Mouse (Mus musculus) forebrain, embryonic 16.5 days (tissue): ENCODE data around the gene Iqgap1. TPM values are rescaled to one million over a fixed set of nuclear protein-coding genes. Genes with fewer than 3 reads are reported as not detected.
A peak's percentile ranks its signal among the peaks of the same experiment; 100 is the strongest.

Source experiments
- ATAC-seq: fragments of 200-750 bp; cut with Nextera tagmentation; 2 replicates; pipeline ENCODE4 v1.8.0; 2017; ENCODE audit warnings: mild to moderate bottlenecking, moderate library complexity
- H3K27ac ChIP-seq: fragments of 300-500 bp; sonication (generic); 2 replicates; pipeline ENCODE4 v1.5.1; 2014; ENCODE audit warnings: low read length, control low read depth
- H3K27me3 ChIP-seq: fragments of 300-500 bp; sonication (generic); replicated peaks from 2 replicates; pipeline ENCODE4 v1.6.1; 2014; ENCODE audit warnings: low read length; ENCODE audit not compliant: control insufficient read depth, insufficient read depth
- H3K36me3 ChIP-seq: fragments of 300-500 bp; sonication (generic); 2 replicates; pipeline ENCODE4 v1.6.1; 2014; ENCODE audit not compliant: control insufficient read depth, insufficient read depth
- H3K4me1 ChIP-seq: fragments of 300-500 bp; sonication (generic); replicated peaks from 2 replicates; pipeline ENCODE4 v1.6.1; 2014; ENCODE audit warnings: low read length; ENCODE audit not compliant: control insufficient read depth, insufficient read depth
- H3K4me2 ChIP-seq: fragments of 300-500 bp; sonication (generic); 2 replicates; pipeline ENCODE4 v1.6.1; 2014; ENCODE audit warnings: mild to moderate bottlenecking, low read length, control low read depth
- H3K4me3 ChIP-seq: fragments of 300-500 bp; sonication (generic); replicated peaks from 2 replicates; pipeline ENCODE4 v1.5.1; 2014; ENCODE audit warnings: mild to moderate bottlenecking, low read length, control low read depth
- H3K9ac ChIP-seq: fragments of 300-500 bp; sonication (generic); replicated peaks from 2 replicates; pipeline ENCODE4 v1.6.1; 2014; ENCODE audit warnings: low read depth, low read length, control low read depth
- H3K9me3 ChIP-seq: fragments of 300-500 bp; sonication (generic); 2 replicates; pipeline ENCODE4 v1.6.1; 2016; ENCODE audit warnings: low read length; ENCODE audit not compliant: control insufficient read depth
- WGBS: fragments of 180-500 bp; shearing (Covaris S2); extraction: QIAGEN DNeasy Blood & Tissue Kit; methylation state at CpG from one replicate; pipeline ENCODE4 v1.1.7; 2014; 5-methylcytosine and 5-hydroxymethylcytosine counted together
- polyA plus RNA-seq: library from polyadenylated mRNA; unstranded; fragments of >200 nt; fragmentation: Nextera tagmentation; extraction: Ambion mirVana; gene quantifications from 2 replicates; pipeline ENCODE4 v1.2.1, GENCODE M21; 2015

Iqgap1 gene
- polyA plus RNA-seq, 1 experiment from 2014 or later: 24.5 TPM

DNA sequence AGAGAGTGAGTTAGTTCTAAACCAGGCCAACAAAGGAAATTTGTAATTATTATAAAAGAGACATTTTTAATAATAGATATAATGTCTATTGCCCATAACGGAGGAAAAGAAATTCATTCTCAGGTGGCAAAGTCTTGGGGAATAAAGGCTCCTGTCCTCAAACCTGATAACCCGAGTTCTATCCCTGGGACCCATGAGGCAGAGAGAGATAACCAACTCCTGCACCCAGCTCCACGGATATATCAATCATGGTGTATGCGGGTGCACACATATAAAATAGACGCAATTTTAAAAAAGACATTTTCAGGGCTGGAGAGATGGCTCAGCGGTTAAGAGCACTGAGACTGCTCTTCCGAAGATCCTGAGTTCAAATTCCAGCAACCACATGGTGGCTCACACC is 106.2 kb downstream of the Iqgap1 start:
- WGBS: 97% methylated on average over 7 of the region's 7 CpGs
- H3K9me3 ChIP-seq: no peaks in the 10 kb centered on the region
- H3K36me3 ChIP-seq: peaks cover 11% of the 10 kb centered on the region
- H3K4me3 ChIP-seq: no peak overlapping the region
- H3K27ac ChIP-seq: no peak overlapping the region
- no peaks in the 10 kb centered on the region for H3K4me1 ChIP-seq
- H3K9ac ChIP-seq: no peak overlapping the region
- H3K27me3 ChIP-seq: no peaks in the 10 kb centered on the region
- H3K4me2 ChIP-seq: no peak overlapping the region
- ATAC-seq: no peak

DNA sequence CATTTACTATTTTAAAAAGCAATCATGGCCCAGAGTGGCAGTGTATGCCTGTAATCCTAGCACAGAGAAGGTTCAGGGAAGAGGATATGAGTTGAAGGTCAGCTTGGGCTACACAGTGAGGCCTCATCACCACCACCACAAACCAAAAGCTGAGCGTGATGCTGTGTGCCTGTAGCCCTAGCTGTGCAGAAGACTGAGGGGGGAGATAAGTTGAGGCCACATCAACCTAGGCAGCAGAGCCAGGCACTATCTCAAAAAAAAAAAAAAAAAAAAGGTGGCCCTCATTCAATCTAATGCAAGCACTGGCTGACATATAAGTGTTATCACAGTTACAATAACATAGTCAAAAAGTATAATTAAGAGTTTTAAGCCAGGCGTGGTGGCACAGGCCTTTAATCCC is 106.7 kb downstream of the Iqgap1 start:
- WGBS: 92% methylated on average over 2 of the region's 2 CpGs
- no peak overlapping the region for H3K27ac ChIP-seq
- no peaks in the 10 kb centered on the region for H3K27me3 ChIP-seq
- no peak overlapping the region for H3K9ac ChIP-seq
- H3K9me3 ChIP-seq: no peaks in the 10 kb centered on the region
- no peak overlapping the region for H3K4me3 ChIP-seq
- peaks cover 10% of the 10 kb centered on the region for H3K36me3 ChIP-seq
- no peak for ATAC-seq
- no peak overlapping the region for H3K4me2 ChIP-seq
- H3K4me1 ChIP-seq: no peaks in the 10 kb centered on the region

DNA sequence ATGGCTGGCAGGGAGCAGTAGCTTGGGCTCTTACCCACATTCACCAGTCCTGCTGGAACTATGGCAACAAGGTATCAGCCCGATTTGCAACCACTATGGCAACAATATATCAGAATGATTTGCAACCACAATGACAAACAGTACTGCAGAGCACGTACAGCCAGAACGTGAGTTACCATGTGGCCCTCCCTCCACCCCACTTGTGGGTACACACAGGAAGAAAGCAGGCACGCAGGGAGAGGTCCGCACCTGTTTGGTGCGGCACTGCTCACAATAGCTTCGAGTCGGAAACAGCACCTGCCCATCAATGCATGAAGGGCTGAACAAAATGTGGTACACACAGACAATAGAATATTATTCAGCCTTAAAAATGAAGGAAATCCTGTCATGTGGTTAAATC is 107.3 kb downstream of the Iqgap1 start:
- ATAC-seq: no peak
- Histone ChIP-seq H3K4me1 (no peaks in the 10 kb centered on the region), H3K27ac (no peak overlapping the region), H3K9ac (no peak overlapping the region), H3K36me3 (peaks cover 10% of the 10 kb centered on the region), H3K4me3 (no peak overlapping the region), H3K4me2 (no peak overlapping the region), H3K27me3 (no peaks in the 10 kb centered on the region), H3K9me3 (no peaks in the 10 kb centered on the region)
- 78% methylated on average over 8 of the region's 8 CpGs for WGBS

DNA sequence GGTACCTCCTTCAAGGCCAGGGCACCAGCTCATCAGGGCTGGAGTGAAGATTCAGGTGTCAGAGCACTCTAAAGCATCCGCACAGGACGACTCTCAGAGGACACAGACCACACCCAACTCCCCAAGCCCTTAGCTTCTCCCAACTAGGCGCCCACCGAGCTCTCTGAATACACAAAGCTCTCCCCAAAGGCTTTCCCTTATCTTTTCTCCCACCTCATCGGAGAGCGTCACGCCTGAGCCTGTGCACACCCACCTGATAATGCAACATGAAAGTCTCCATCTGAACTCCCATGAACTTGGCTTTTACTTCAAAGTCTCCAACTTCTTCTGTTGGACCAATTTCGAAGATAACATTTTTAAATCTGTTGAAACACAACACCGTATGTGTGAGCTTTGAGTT is 109.0 kb downstream of the Iqgap1 start:
- Histone ChIP-seq H3K36me3 (peaks cover 6% of the 10 kb centered on the region), H3K27ac (no peak overlapping the region), H3K4me1 (no peaks in the 10 kb centered on the region), H3K9me3 (no peaks in the 10 kb centered on the region), H3K4me3 (no peak overlapping the region), H3K9ac (no peak overlapping the region), H3K27me3 (no peaks in the 10 kb centered on the region), H3K4me2 (no peak overlapping the region)
- no peak for ATAC-seq
- WGBS: 88% methylated on average over 9 of the region's 9 CpGs

DNA sequence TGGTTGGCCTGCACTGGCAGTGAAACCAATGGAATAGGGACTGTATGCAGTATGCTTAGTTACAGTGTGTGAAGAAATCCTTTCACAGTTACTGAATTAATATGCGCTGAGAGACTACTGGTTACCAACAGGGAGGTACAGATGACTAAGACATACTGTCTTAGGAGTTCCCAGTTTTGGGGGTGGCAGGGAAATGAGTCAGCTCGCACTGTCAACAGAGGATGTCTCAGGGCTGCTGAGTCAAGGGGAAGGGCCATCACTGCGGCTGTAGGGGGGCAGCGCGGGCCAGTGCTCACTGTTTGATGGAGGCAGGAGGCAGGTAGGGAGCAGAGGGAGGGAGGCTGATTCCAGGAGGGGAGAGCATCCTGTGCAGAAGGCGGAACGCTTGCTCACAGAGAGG is 110.5 kb downstream of the Iqgap1 start:
- H3K4me2 ChIP-seq: no peak overlapping the region
- H3K9me3 ChIP-seq: no peaks in the 10 kb centered on the region
- 91% methylated on average over 7 of the region's 7 CpGs for WGBS
- no peak overlapping the region for H3K4me3 ChIP-seq
- peaks cover 6% of the 10 kb centered on the region for H3K36me3 ChIP-seq
- no peak overlapping the region for H3K9ac ChIP-seq
- no peaks in the 10 kb centered on the region for H3K27me3 ChIP-seq
- H3K27ac ChIP-seq: no peak overlapping the region
- H3K4me1 ChIP-seq: no peaks in the 10 kb centered on the region
- 0 out of 2 replicates have a peak, but pooled peaks have one; percentile 54 for ATAC-seq

DNA sequence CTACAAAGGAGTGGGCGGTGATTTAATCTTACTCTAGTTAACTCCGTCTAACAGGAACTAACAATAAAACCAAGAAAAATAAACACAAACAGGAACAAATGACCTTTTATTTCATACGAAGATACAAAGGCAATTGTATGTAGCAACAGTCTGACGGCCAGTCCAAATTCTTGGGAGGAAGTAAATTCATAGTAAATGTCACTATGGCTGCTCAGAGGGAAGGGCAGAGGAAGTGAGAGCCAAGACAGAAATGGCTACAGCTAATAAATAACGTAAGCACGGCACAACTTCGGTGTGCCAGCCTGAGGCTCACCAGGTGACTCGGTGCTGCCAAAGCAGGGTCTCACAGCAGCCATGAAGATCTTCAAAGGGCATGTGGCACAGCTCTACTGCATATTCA is 114.3 kb downstream of the Iqgap1 start:
- Histone ChIP-seq H3K27me3 (no peaks in the 10 kb centered on the region), H3K9me3 (no peaks in the 10 kb centered on the region; the same call in 1 of the 2 replicates), H3K36me3 (peaks cover 6% of the 10 kb centered on the region), H3K4me2 (no peak overlapping the region), H3K9ac (no peak overlapping the region), H3K4me3 (no peak overlapping the region), H3K27ac (no peak overlapping the region), H3K4me1 (no peaks in the 10 kb centered on the region)
- 78% methylated on average over 8 of the region's 8 CpGs for WGBS
- ATAC-seq: no peak

DNA sequence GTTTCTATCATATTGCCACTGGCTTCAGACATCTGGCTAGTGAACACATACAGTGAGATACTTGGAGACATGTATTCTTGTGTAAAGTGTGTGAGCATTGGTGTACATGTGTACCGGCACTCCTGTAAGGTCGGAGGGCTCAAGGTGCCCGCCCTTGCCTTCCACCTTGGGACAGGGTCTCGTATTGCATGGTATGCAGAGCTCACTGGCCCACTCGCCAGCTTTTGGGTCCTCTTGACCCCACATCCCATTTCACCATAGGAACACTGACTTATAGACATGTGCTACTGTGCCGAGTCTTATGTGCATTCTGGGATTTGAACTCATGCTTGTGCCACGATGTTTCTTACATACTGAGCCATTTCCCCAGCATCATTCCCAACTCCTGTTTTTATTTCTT is 115.4 kb downstream of the Iqgap1 start:
- WGBS: 93% methylated on average over 7 of the region's 7 CpGs
- Histone ChIP-seq H3K4me3 (no peak overlapping the region), H3K9ac (no peak overlapping the region), H3K27me3 (no peaks in the 10 kb centered on the region), H3K9me3 (no peaks in the 10 kb centered on the region; the same call in 1 of the 2 replicates), H3K27ac (no peak overlapping the region), H3K36me3 (peaks cover 2% of the 10 kb centered on the region; the same call in 1 of the 2 replicates), H3K4me1 (no peaks in the 10 kb centered on the region), H3K4me2 (no peak overlapping the region)
- no peak for ATAC-seq

DNA sequence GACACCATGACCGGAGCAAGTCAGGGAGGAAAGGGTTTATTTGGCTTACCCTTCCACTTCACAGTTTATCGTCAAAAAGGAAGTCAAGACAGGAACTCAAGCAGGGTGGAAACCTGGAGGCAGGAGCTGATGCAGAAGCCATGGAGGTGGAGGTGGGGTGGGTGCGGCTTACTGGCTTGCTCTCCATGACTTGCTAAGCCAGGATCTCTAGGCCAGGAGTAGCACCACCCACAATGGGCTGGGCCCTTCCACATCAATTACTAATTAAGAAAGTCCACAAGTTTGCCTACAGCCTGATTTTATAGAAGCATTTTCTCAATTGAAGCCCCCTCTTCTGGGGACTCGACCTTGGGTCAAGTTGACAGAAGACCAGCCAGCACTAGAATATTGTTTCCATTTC is 121.7 kb downstream of the Iqgap1 start:
- no peak overlapping the region for H3K4me3 ChIP-seq
- H3K27me3 ChIP-seq: no peaks in the 10 kb centered on the region
- WGBS: 91% methylated on average over 4 of the region's 4 CpGs
- H3K9me3 ChIP-seq: no peaks in the 10 kb centered on the region; the same call in 1 of the 2 replicates
- no peak overlapping the region for H3K27ac ChIP-seq
- H3K36me3 ChIP-seq: no peaks in the 10 kb centered on the region
- no peak for ATAC-seq
- H3K9ac ChIP-seq: no peak overlapping the region
- H3K4me2 ChIP-seq: no peak overlapping the region
- H3K4me1 ChIP-seq: no peaks in the 10 kb centered on the region

DNA sequence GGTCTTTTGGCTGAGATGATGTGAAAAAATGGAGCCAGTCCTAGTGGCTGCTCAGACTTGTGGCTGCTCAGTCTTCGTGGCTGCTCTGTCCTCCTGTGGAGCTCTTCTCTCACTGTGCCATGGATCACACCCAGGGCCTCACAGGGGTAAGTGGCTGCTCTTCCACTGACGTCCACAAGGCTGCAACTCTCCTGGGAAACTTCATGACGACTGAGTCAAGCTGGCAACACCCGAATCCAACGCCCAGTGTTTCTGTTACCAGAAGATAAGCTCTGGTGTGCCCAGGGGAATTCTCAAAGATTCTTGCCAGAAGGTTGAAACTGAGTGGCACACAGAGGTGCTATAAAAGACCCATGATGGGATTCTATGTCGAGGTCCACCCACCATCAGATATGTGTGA is 123.3 kb downstream of the Iqgap1 start:
- no peaks in the 10 kb centered on the region for H3K4me1 ChIP-seq
- H3K36me3 ChIP-seq: no peaks in the 10 kb centered on the region
- ATAC-seq: no peak
- H3K4me2 ChIP-seq: no peak overlapping the region
- H3K9me3 ChIP-seq: no peaks in the 10 kb centered on the region; the same call in 1 of the 2 replicates
- no peak overlapping the region for H3K27ac ChIP-seq
- no peaks in the 10 kb centered on the region for H3K27me3 ChIP-seq
- WGBS: 70% methylated on average over 6 of the region's 6 CpGs
- H3K4me3 ChIP-seq: no peak overlapping the region
- H3K9ac ChIP-seq: no peak overlapping the region

DNA sequence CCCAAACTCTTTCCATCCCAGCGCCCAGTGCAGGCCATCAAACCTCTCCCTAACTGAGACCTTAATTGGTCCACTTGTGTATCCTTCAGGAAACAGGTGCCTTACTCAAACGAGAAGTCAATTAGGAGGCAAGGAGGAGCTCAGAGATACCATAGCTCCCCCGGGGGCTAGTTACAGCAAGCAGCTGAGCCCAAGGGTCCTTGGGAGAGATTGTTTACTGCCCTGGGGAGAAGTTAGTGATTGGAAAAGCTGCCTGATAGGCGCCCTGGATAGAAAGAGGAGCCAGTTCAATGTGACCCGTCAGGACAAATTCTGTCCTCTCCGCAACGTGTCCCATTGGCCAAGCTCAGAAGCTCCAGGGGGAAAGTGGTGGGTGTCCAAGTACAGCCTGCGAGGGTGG is 126.1 kb downstream of the Iqgap1 start:
- Histone ChIP-seq H3K4me2 (no peak overlapping the region), H3K27me3 (no peaks in the 10 kb centered on the region), H3K9me3 (no peaks in the 10 kb centered on the region), H3K36me3 (no peaks in the 10 kb centered on the region), H3K9ac (no peak overlapping the region), H3K27ac (no peak overlapping the region), H3K4me3 (no peak overlapping the region), H3K4me1 (no peaks in the 10 kb centered on the region)
- WGBS: 62% methylated on average over 8 of the region's 8 CpGs
- no peak for ATAC-seq
